Mouse (Mus musculus) embryo, embryonic 11.5 days (tissue): Measurements from ENCODE around the gene 5530401A14Rik.

Source experiments
- DNase-seq: peaks from one replicate; pipeline ENCODE4 v3.0.0-alpha.2; 2012; ENCODE audit warnings: low read depth, low spot score

The 5530401A14Rik gene

GRCm38 (mm10) chr11:81860250-81860972 lies at the start of gene 5530401A14Rik:
TSS of gene 5530401A14Rik (plus strand) at chr11:81860673.
- peak; percentile 16 for DNase-seq

GRCm38 (mm10) chr11:81814816-81815215 lies 45.7 kb upstream of the 5530401A14Rik start:
- no peak for DNase-seq

GRCm38 (mm10) chr11:81816531-81816930 lies 43.9 kb upstream of the 5530401A14Rik start:
- no peak for DNase-seq

DNA sequence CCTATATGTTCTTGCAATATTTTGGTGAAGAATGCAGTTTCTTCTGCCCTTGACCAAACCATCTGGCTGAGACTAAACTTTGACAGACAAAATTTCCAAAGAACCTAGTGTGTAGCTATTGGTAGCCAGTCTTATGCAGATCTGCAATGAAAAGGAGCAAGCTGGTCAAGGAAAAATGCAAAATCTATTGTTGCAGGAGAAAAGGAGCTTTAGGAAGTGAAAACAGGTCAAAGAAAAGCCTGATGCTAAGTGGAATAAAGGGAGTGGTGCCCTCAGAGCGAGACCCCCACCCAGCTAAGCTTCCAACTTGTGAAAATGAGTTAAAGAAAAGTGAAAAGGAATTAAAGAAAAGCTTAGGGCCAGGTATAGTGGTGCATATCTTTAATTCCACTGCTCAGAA lies 28.1 kb upstream of the 5530401A14Rik start:
- no peak for DNase-seq

GRCm38 (mm10) chr11:81838426-81838825 lies 22.0 kb upstream of the 5530401A14Rik start:
- DNase-seq = no peak

- DNase-seq = no peak
Measured at GRCm38 (mm10) chr11:81841001-81841400, 19.5 kb upstream of the 5530401A14Rik start.

DNA sequence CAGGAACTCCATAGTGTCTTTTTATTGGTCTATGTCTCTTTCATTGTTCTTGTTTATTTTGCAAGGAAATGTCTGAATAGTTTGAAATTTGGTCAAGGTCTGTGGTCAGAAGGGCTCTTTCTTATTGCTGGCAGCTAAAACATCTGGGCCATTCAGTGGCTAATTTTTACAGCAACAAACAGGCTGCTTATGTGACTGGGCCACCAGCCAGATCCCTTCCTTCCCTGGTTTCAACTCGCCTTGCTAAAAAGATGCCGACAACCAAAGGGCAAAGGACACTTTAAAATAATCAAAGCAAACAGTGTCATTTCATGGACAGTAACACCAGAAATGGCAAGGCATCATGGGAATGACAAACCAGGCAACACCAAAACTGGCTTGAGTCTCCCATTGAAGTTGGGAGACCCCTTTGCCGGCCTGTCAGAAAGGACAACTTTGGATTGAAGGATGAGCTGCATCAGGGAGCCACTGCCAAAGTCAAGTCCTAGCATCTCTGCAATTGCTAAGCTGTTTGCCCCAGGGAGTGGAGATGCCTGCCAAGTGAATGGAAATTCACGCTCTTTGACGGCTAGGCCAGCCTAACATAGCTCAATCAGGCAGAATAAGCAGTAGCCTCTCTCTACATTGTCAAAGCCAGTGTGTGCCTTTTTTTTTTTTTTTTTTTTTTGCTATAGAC lies 15.3 kb upstream of the 5530401A14Rik start:
- DNase-seq = no peak

- no peak for DNase-seq
Measured at GRCm38 (mm10) chr11:81845686-81846036, 14.8 kb upstream of the 5530401A14Rik start.

GRCm38 (mm10) chr11:81847773-81848490 lies 12.5 kb upstream of the 5530401A14Rik start:
- no peak for DNase-seq

DNA sequence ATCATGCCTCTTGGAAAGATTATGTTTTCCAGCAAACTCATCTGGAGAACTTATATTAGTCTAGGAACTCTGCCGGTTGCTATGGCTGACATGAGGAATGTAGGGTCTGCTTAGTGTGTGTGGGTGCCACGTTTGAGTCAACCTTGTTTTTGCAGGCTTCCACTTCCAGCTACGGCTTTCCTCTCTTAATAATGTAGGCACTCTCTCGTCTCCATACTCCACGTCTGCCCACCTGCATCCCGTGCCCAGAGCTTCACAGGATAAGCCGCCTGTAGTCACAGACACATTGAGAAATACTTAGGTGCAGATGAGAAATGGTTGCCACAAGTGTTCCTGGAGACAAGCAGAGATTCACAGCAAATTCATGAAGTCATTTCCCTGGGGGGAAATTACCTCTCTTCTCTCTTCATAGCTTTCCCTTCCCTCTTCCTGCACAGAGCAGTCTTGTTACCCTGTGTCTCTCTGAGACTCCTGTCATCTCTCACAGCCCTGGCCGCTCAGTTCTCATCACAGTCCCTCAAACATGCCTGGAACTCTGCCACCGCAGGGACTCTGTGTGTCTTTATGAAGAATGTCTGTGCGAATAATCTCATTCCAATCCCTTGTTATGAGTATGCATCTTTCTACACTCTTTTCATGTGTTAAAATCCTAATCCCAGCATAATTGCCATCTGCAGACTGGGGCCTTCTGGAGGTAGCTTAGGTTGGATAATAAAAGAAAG lies 5.3 kb downstream of the 5530401A14Rik start:
- DNase-seq = no peak

DNA sequence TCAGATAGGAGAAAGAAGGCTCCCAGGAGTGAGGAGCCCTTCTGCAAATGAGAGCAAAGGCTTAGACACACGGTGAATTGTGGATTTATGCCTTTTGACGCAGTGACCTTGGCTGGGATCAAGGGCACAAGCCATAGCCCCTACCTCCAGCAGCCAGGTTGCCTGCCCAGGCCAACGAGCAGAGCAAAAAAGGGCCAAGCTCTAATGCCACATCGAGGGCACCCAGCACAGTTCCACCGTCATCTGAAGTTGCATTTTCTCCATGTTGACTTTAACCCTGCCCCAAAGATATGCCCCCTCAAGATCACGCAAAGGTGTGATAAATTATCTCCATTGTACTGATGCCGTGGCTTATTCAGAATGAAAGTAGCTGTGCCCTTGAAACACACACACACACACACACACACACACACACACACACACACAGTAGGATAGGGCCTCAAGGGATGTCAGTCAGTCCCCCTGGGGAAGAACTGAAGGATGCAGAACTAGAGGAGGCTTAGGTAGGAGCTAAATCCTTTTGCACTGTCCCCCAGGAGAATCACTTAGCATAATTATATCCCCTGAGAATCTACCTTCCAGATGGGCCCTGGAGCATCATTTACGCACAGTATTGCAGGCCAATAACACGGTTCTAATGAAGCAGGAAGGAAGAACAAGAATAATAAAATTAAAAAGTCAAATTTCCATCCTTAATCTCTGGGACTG lies 11.2 kb downstream of the 5530401A14Rik start:
- no peak for DNase-seq

- DNase-seq = no peak
Measured at GRCm38 (mm10) chr11:81896511-81896910, 36.0 kb downstream of the 5530401A14Rik start.

GRCm38 (mm10) chr11:81897547-81898354 lies 37.3 kb downstream of the 5530401A14Rik start:
- DNase-seq = no peak

- DNase-seq = no peak
Measured at GRCm38 (mm10) chr11:81902318-81902717, 41.8 kb downstream of the 5530401A14Rik start.

GRCm38 (mm10) chr11:81908760-81909159 lies 48.3 kb downstream of the 5530401A14Rik start:
- no peak for DNase-seq

DNA sequence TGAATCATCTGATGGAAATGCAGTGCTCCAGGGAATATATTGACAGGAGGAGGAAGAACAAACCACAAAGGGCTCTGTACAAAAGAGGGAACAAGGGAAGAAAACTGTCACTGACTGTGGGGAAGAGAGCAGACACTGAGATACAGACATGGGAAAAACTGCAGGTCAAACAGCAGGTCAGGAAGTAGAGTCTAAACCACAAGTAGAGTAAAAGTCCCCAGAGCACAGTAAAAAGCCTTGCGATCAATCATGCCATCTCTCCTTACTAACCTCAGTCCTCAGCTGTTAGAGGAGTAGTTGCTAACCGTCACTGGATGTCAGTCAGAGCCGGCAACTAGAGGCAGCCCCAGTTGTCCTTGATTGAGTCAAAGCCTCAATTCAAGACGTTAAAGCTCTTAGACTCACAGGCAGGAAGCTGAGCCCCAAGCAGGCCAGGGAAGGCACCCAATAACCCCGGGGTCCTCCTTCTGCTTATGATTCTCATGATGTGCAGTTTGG lies 49.0 kb downstream of the 5530401A14Rik start:
- DNase-seq = no peak

- no peak for DNase-seq
Measured at GRCm38 (mm10) chr11:81913071-81913470, 52.6 kb downstream of the 5530401A14Rik start.

GRCm38 (mm10) chr11:81915501-81915900 lies 55.0 kb downstream of the 5530401A14Rik start:
- DNase-seq = no peak

DNA sequence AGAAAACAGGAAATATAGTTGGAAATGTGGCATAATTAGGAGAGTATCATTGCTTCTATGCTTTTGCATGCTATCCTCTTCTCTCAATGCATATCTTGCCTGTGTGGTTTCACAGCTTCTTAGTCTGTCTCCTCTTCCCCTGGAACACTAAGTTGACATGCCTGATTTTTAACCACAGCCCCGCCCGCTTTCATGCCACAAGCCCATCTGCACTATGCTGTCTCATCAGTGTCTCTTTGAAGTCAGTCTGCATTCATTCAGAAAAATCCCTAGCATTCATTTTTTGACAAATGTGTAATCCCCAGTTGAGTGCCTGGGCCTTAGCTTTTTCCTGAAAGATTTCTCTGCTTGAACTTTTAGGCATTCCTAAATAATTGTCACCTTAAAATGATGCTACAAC lies 62.6 kb downstream of the 5530401A14Rik start:
- no peak for DNase-seq

DNA sequence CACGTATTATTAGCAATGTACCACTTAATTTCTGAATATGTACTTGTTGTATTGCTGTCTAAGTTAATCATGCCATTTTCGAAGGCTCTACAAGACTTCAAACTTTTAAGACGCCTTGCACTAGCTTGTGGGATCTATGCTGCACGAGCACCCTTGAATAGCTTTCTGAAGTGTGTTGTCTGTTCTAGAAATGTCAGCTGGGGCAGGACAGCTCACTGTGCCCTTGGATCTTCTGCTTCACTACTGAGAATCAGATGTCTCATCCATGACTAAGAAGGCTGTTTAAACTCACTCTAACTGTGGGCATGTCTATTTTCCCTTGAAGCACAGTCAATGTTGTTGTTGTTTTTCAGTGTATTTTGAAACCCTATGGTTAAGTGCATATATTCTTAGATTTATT lies 63.2 kb downstream of the 5530401A14Rik start:
- DNase-seq = no peak
